Mouse (Mus musculus): ENCODE measurements around the gene Bcar1. TPM values are rescaled to one million over a fixed set of nuclear protein-coding genes. Genes with fewer than 3 reads are reported as not detected.
A peak's percentile ranks its signal among the peaks of the same experiment; 100 is the strongest.

The Bcar1 gene
- total RNA-seq, 2 experiments from 2014 or later, result 66.2 to 66.8 TPM

DNA sequence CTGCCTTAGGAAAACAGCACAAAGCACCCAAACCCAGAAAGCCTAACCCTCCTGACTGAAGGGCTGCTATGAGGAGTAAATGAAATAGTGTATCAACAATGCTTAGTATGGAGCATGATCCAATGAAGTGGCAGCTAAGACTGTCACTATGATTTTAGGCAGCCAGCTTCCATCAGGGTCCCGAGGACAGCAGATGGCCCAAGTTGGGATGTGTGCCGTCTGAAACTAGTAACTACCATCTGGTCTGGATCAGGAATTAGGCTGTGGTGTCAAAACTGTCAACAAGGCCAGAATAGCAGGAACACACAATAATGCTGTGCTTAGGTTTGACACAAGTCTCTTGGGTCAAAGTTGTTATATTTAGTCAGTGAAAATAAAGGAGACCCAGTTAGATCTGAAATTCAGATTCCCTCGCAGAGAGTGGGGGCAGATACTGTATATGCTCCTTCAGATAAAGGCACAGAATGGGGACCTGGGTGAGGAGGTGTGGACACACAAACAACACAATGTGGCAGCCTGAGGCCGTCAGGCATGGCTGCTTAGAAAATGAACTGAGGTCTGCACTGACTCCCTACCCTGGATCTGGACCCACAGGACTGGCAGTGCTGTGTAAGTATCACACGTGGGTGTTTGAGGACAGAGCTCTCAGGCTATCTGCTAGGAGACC lies 27.5 kb upstream of the Bcar1 start:
- DNase-seq (ENCODE audit: extremely low spot score in 1 of 2, low spot score in 1 of 2), result no peak

GRCm38 (mm10) chr8:111769764-111770428 lies 26.3 kb upstream of the Bcar1 start:
- peak in 1 of 2 experiments; percentile 20 for DNase-seq (ENCODE audit: extremely low spot score in 1 of 2, low spot score in 1 of 2)

- no peak for DNase-seq (ENCODE audit: extremely low spot score in 1 of 2, low spot score in 1 of 2)
These were observed 25.7 kb upstream of the Bcar1 start for GRCm38 (mm10) chr8:111769296-111769695.

DNA sequence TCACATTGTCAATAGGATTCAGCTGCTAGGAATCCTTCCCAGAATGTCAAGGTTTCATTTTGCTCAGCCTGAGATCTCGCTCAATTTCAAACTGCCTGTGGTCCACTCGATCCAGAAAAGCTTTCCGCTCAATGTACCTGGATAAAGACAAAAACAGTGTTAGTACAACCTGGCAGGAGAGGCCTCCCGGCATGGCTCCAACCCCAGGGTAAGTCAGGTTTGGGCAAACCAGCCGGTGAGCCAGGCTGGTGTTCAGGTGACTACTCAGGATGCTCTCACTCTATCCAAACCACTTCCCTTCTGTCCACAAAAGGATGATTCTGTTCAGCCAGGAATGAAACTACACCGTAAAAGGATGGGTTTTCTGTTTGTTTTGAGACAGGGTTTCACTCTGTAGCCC lies 25.0 kb upstream of the Bcar1 start:
- no peak for DNase-seq (ENCODE audit: extremely low spot score in 1 of 2, low spot score in 1 of 2)

DNA sequence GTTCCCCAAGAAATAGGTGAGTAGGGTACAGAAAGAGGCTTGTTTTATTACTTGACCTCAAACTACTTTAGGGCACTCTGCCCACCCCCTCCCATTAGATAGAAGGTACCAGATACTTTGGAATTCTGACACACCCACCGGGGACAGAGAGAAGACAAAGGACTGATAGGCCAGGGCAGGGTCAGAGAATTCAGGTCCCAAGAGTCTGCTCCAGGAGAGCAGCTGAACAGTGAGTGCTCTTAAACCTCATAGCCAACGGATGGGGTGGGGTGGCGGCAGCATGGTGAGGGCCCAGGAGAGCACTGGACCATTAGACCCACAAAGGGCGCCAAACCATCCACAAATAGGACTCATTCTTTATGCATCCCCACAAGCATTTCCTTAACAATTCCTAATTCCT lies 22.0 kb upstream of the Bcar1 start:
- no peak for DNase-seq (ENCODE audit: extremely low spot score in 1 of 2, low spot score in 1 of 2)

GRCm38 (mm10) chr8:111765096-111765495 lies 21.5 kb upstream of the Bcar1 start:
- no peak for DNase-seq (ENCODE audit: extremely low spot score in 1 of 2, low spot score in 1 of 2)

- no peak for DNase-seq (ENCODE audit: extremely low spot score in 1 of 2, low spot score in 1 of 2)
These were observed 17.1 kb upstream of the Bcar1 start for GRCm38 (mm10) chr8:111760708-111761107.

DNA sequence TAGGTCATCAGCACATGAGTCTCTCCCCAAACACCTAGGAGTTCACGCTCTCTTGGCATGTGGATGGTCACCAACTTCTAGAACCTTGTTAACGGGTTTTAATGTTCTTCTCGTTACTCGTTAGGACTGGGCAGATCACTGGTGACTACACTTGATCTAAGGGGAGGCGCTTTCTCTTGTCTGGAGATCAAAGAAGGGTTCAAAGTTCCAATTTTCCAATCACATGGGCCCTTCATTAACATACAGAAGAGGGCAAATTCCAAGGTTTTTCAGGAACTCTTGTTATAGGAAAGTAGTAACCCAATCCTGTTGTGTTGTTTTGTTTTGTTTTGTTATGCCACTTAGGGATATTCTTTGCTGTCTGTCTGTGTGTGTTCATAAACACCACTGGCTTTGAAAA lies 15.2 kb upstream of the Bcar1 start:
- DNase-seq (ENCODE audit: extremely low spot score in 1 of 2, low spot score in 1 of 2), result no peak

DNA sequence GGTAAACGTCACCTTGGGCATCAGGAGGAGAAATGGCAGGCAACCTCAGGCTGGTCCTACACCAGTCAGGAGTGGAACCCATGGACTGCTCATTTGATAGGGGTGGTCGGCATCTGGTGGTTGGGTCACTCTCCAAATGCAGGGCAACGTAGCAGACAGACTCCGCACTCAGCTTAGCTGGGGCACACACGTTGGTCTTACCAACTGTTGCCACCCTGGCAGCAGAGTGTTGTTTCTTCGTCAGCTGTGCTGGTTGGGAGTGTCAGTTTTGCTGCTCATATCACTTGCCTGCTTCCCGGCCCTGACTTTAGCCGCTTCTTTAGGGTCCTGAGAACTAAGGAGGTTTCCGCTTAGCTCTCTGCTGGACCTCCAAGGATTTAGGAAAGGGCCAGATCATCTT lies 14.0 kb upstream of the Bcar1 start:
- DNase-seq (ENCODE audit: extremely low spot score in 1 of 2, low spot score in 1 of 2), result no peak

GRCm38 (mm10) chr8:111754736-111755135 lies 11.1 kb upstream of the Bcar1 start:
- no peak for DNase-seq (ENCODE audit: extremely low spot score in 1 of 2, low spot score in 1 of 2)

GRCm38 (mm10) chr8:111754088-111754487 lies 10.5 kb upstream of the Bcar1 start:
- DNase-seq (ENCODE audit: extremely low spot score in 1 of 2, low spot score in 1 of 2), result no peak

DNA sequence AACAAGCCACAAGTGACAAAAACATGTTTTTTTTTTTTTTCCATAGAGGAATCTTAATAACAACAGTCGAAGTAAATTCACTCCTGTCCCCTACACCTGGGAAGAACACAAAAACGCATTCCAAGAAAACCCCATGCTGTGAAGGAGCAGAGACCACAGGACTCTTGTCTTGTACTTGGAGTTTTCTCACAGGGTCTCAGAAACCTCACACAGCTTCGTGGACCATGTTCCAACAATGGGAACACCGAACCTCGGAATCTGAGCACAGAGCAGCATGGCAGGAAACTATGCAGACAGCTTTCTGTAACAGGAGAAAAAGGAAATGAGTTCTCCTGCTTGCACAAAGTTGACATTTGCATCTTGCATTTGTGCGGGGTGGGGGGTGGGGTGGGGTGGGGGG lies 5.2 kb upstream of the Bcar1 start:
- DNase-seq (ENCODE audit: extremely low spot score in 1 of 2, low spot score in 1 of 2), result no peak

DNA sequence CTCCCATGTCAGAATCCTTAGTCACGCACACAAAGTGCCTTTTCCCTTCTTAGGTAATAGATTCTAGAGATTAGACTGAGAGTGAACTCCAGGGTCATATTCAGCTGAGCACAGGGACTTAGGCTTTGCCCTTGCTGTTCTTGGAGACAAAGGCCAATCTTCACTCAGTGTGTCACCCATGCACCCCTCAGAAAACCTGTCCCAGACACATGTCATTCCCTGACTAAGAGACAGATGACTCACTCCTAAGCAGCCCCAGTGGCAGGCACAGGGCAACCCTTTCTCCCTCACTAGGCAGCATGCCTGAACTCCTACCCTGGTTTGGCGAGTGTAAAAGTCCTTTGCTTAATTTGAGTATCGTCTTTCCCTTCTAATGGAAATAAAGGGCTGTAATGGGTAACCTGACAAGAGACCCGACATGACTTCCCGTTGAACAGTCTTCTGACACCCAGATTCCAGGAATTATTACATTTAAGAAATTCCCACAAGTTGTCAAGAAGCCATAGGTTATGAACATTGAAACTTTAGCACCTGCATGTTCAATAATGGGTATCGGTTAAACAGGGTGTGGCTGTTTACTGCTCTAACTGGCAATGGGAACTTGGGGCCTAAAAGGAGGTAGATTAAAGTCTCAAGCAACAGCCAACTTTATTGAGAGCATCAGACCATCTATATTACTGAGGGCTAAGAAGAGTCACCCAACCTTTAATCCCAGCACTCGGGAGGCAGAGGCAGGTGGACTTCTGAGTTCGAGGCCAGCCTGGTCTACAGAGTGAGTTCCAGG lies 4.4 kb upstream of the Bcar1 start:
- DNase-seq (ENCODE audit: extremely low spot score in 1 of 2, low spot score in 1 of 2), result no peak

- DNase-seq (ENCODE audit: extremely low spot score in 1 of 2, low spot score in 1 of 2), result no peak
These were observed 3.2 kb upstream of the Bcar1 start for GRCm38 (mm10) chr8:111746582-111747465.

GRCm38 (mm10) chr8:111745591-111746418 lies 2.2 kb upstream of the Bcar1 start:
- peak in 1 of 2 experiments; percentile 51 for DNase-seq (ENCODE audit: extremely low spot score in 1 of 2, low spot score in 1 of 2)

GRCm38 (mm10) chr8:111745086-111745485 lies 1.5 kb upstream of the Bcar1 start:
- DNase-seq (ENCODE audit: extremely low spot score in 1 of 2, low spot score in 1 of 2), result no peak

GRCm38 (mm10) chr8:111743101-111743791 lies 363 bp downstream of the Bcar1 start:
- DNase-seq (ENCODE audit: extremely low spot score in 1 of 2, low spot score in 1 of 2), result no peak

GRCm38 (mm10) chr8:111742261-111743037 lies 1.2 kb downstream of the Bcar1 start:
- DNase-seq (ENCODE audit: extremely low spot score in 1 of 2, low spot score in 1 of 2), result no peak

All from layer of hippocampus, postnatal 25 days (tissue).